Mouse (Mus musculus) bone marrow, adult 2 months (tissue): ENCODE results near the gene Nup62. TPM values are rescaled to one million over a fixed set of nuclear protein-coding genes. Genes with fewer than 3 reads are reported as not detected.

Experiments
- H3K27ac ChIP-seq: fragments of 200-500 bp; 2 replicates; pipeline ENCODE4 v1.5.1; 2012; ENCODE audit warnings: low read depth, mild to moderate bottlenecking, control low read depth, inconsistent platforms, low read length; ENCODE audit not compliant: control insufficient read depth, poor library complexity, insufficient read depth
- H3K4me1 ChIP-seq: fragments of 200-500 bp; 2 replicates; pipeline ENCODE4 v1.6.1; 2011; ENCODE audit warnings: low read length; ENCODE audit not compliant: control insufficient read depth, insufficient read depth
- H3K4me3 ChIP-seq: fragments of 200-500 bp; replicated peaks from 2 replicates; pipeline ENCODE3; 2011; ENCODE audit warnings: mild to moderate bottlenecking, low read depth, low read length, control low read depth; ENCODE audit not compliant: control insufficient read depth
- CTCF ChIP-seq: fragments of 200-500 bp; IDR thresholded peaks from 2 replicates; pipeline ENCODE4 v1.5.1; 2011; ENCODE audit warnings: low read length, control low read depth; ENCODE audit not compliant: control insufficient read depth, insufficient read depth
- POLR2A ChIP-seq: fragments of 200-500 bp; IDR thresholded peaks from 2 replicates; pipeline ENCODE4 v1.6.1; 2011; ENCODE audit warnings: low read depth, mild to moderate bottlenecking, control low read depth, low read length, borderline replicate concordance; ENCODE audit not compliant: control insufficient read depth
- WGBS: fragments of 180-500 bp; shearing (Covaris S2); methylation state at CpG from one replicate; pipeline ENCODE4 v1.1.7; 2018; 5-methylcytosine and 5-hydroxymethylcytosine counted together
- polyA plus RNA-seq: library from polyadenylated mRNA; stranded (reverse); fragments of >200 nt; gene quantifications from 2 replicates; pipeline ENCODE4 v1.2.4, GENCODE M21; 2011; ENCODE audit warnings: low replicate concordance; ENCODE audit not compliant: missing spikeins, insufficient read depth, insufficient read length

Nup62 gene
- polyA plus RNA-seq, 1 experiment: 44.7 TPM

- H3K4me1 ChIP-seq: peaks cover 6% of the 10 kb centered on the region
- WGBS: 66% methylated on average over 9 of the region's 9 CpGs
- no peak for TF ChIP-seq CTCF
- no peak for TF ChIP-seq POLR2A
- H3K4me3 ChIP-seq: peak overlapping the region; percentile 6
- H3K27ac ChIP-seq: peak overlapping the region; percentile 11; the same call in 1 of the 2 replicates
Measured at GRCm38 (mm10) chr7:44836423-44837053, 20.6 kb downstream of the Nup62 start.

DNA sequence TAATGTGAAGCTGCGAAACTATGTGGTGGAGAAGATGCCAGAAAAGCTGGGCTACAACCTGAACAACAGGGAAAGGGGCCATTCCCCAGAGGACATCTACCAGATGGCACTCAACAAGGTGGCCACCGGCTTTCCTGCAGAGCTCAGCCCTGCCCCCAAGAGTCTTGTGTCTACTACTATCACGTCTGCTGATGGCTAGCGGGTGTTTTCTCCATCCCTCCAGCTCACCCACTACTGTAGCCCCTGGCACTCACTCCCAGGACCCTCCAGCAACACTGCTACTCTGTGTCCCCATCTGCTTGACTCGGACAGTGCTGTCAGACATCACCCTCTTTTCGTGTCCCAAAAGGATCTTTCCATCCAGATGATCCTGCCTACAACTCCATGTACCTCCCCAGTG lies 22.2 kb downstream of the Nup62 start:
- TF ChIP-seq POLR2A (no peak), CTCF (no peak)

DNA sequence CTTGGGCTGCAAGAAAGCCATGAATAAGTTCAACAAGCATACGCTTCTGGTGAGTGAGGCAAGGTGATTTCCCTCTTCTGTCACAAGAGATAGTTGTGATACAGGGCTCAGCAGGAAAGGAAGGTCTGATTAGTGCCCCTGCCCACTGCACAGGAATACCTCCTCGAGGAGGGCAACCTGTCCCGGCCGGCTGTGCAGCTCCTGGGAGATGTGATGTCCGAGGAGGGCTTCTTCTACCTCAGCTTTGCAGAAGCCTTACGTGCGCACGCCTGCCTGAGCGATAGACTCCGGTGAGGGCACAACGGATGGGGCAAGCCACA lies 23.2 kb downstream of the Nup62 start:
- H3K4me1 ChIP-seq: peaks cover 6% of the 10 kb centered on the region
- peak overlapping the region; percentile 23 for H3K4me3 ChIP-seq
- no peak for TF ChIP-seq POLR2A
- TF ChIP-seq CTCF: no peak
- 11% methylated on average over 11 of the region's 11 CpGs for WGBS
- H3K27ac ChIP-seq: no peak overlapping the region

More for the DNA sequence above, 22.2 kb downstream of the Nup62 start:
- H3K4me1 ChIP-seq: peaks cover 6% of the 10 kb centered on the region
- no peak overlapping the region for H3K4me3 ChIP-seq
- no peak overlapping the region for H3K27ac ChIP-seq
- WGBS: 86% methylated on average over 6 of the region's 6 CpGs

DNA sequence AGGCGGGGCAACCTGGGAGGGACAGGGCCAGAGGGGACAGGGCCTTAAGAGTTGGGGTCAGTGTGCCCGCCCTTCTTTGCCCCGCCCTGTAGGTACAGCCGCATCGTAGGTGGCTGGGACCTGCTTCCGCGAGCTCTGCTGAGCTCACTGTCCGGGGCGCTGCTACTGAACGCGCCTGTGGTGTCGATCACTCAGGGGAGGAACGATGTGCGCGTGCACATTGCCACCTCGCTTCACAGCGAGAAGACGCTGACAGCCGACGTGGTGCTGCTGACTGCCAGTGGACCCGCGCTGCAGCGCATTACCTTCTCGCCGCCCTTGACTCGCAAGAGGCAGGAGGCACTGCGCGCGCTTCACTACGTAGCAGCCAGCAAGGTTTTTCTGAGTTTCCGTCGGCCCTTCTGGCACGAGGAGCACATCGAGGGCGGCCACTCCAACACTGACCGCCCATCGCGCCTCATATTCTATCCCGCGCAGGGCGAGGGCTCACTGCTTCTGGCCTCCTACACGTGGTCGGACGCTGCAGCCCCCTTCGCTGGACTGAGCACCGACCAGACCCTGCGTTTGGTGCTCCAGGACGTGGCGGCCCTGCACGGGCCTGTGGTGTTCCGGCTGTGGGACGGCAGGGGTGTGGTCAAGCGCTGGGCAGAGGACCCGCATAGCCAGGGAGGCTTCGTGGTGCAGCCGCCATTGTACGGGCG lies 23.8 kb downstream of the Nup62 start:
- 5% methylated on average over 58 of the region's 58 CpGs for WGBS
- Histone ChIP-seq H3K4me3 (peak overlapping the region; percentile 23), H3K27ac (0 out of 2 replicates have a peak overlapping the region, but pooled peaks have one; percentile 35), H3K4me1 (peaks cover 6% of the 10 kb centered on the region)
- TF ChIP-seq POLR2A (peak; percentile 48; the same call in 1 of the 2 replicates), CTCF (no peak)

GRCm38 (mm10) chr7:44840426-44840825 lies 24.5 kb downstream of the Nup62 start:
- peaks cover 6% of the 10 kb centered on the region for H3K4me1 ChIP-seq
- WGBS: 21% methylated on average over 14 of the region's 14 CpGs
- H3K4me3 ChIP-seq: no peak overlapping the region
- TF ChIP-seq POLR2A (no peak), CTCF (no peak)
- H3K27ac ChIP-seq: no peak overlapping the region

GRCm38 (mm10) chr7:44841825-44842463 lies 26.1 kb downstream of the Nup62 start:
- no peak overlapping the region for H3K27ac ChIP-seq
- 80% methylated on average over 8 of the region's 8 CpGs for WGBS
- no peak for TF ChIP-seq CTCF
- peaks cover 4% of the 10 kb centered on the region for H3K4me1 ChIP-seq
- no peak overlapping the region for H3K4me3 ChIP-seq

DNA sequence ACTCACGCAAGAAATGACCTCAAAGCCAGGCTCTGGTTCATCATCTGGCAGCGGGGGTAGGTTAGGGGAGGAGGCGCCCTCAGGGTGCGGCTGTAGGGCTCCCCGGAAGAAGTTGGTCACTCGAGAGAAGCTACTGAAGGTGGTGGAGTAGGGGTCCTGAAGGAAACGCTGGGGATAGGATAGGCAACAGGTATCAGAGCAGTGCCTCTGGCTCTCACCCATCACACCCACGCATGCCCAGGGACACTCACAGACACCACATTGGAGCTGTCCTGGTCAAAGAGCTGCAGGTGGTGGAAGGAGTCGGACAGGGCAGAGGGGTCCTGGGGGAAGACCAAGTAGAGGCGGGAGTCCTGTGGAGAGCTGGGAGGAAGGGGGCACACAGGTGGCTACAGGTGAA lies 29.1 kb downstream of the Nup62 start:
- Histone ChIP-seq H3K4me3 (no peak overlapping the region), H3K4me1 (peaks cover 2% of the 10 kb centered on the region; the same call in 1 of the 2 replicates), H3K27ac (no peak overlapping the region)
- no peak for TF ChIP-seq POLR2A
- TF ChIP-seq CTCF: no peak
- 89% methylated on average over 10 of the region's 10 CpGs for WGBS

DNA sequence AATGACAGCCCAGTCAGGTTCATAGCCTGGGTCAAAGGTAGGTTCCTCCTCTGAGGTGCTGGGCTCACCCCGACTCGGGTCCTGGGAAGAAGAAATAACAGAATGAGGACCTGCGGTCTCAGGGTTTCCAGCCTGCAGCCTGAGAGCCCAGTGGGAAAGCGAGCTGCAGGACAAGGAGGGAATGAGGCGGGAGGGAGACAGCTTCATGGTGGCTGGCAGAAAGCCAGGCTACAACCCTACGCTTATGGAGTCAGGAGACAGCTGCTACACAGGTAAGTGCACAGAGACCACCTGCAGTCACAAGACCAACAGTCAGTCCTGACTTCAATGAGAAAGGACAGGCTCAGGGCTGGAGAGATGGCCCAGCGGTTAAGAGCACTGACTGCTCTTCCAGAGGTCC lies 30.9 kb downstream of the Nup62 start:
- no peak overlapping the region for H3K4me3 ChIP-seq
- H3K27ac ChIP-seq: no peak overlapping the region
- H3K4me1 ChIP-seq: peaks cover 6% of the 10 kb centered on the region; the same call in 1 of the 2 replicates
- WGBS: 92% methylated on average over 7 of the region's 7 CpGs
- TF ChIP-seq POLR2A (no peak), CTCF (no peak)

DNA sequence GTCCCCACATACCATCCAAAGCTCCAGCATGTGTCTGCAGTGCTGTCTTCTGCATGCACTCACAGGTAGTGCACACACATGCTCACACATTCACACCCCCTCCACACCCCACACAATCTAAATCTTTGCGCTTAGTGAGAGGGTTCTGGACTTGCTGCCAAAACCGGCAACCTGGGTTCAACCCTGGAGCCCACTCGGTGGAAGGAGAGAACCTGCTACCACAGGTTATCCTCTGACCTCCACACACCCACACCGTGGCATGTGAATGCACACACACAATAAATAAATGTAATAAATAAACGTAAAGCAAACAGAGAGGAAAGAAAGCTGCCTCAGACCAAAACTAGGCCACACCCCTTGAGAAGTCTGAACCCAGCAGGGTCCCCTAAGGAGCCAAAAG lies 31.9 kb downstream of the Nup62 start:
- WGBS: 72% methylated on average over 5 of the region's 5 CpGs
- Histone ChIP-seq H3K27ac (no peak overlapping the region), H3K4me1 (peaks cover 6% of the 10 kb centered on the region; the same call in 1 of the 2 replicates), H3K4me3 (peak overlapping the region; percentile 83)
- TF ChIP-seq CTCF (no peak), POLR2A (no peak)
